Mouse (Mus musculus): ENCODE results near the gene Bend5.

DNA sequence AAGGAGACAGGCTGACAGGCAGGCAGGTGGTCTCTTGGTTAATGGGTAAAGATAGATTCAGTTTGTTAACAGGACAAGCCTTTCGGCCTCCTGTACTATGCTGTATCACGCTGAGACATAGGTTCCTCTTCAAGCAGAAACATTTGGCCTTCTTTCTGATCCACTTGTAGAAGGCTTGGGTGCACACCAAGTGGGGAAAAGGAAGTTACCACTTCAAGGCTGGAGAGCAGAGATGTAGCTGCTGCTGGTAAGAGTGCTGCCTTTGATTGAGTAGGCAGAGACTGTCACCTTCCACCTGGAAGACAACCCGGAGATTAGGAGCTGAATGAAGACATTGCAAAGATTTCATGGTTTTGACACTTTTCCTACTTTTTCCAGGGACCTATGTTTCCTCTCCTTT lies 1.3 kb downstream of the Bend5 start:
- TF ChIP-seq CTCF (IDR thresholded peaks at IDR 0.05; ENCODE audit: low read depth, low read length): no peak
- no peak for TF ChIP-seq TAL1 (conservative IDR thresholded peaks at IDR 0.05; ENCODE audit: low read depth, low read length)
- no peak for TF ChIP-seq GATA1 (IDR thresholded peaks at IDR 0.05; ENCODE audit: borderline replicate concordance, low read length)
- TF ChIP-seq POLR2AphosphoS5 (IDR thresholded peaks at IDR 0.05; ENCODE audit: insufficient replicate concordance, low read depth, low read length): no peak
